Mouse (Mus musculus) heart, postnatal 36 days (tissue): ENCODE data around the gene Mapk8ip2. TPM values are rescaled to one million over a fixed set of nuclear protein-coding genes. Genes with fewer than 3 reads are reported as not detected.
A peak's percentile ranks its signal among the peaks of the same experiment; 100 is the strongest.
"Not testable (repeated sequence)": the region's sequence is repeated elsewhere in the genome, so short reads cannot be mapped to it uniquely, and the experiment has no call there.

ENCODE experiments used
- DNase-seq, 2 experiments: peaks; one replicate each; pipeline ENCODE4 v3.0.0; 2021 to 2022
- intact Hi-C: fragments of 180-260 bp; cut with DNase I; formaldehyde crosslinking; loops from one replicate; pipeline ENCODE4 v1.15.1; 2025
- total RNA-seq, 2 experiments: library from RNA; stranded (reverse); gene quantifications; 2 replicates each; pipeline ENCODE4 v1.2.3; 2021

Mapk8ip2 gene
- under 1 TPM; 0.05 to 0.33 TPM for total RNA-seq

DNA sequence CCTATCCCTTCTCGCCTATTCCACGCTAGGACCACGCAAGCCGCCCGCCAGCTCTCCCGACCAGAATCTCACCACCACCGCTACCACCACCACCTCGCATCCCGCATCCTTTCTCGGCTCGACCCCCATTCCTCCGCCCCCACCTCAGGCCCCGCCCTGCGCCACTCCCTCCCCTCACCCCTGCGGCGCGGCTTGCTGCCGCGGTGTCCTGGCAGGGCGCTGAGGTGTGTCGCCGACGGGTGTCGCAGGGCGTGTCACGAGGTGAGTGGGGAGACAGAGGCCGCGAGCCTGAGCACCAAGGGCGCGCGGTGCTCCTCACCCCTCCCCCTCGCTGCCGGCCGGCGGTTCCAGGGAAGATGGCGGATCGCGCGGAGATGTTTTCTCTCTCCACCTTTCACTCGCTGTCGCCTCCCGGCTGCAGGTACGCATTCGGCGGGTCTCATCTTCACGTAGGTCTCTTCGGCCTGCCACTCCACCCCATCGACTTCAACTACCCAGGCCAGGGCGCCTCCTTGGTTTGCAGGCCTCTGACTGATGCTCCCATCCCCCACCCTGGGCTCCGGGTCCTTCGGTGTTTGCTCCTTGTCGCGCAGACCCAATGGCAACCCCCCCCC is at the start of gene Mapk8ip2:
TSS of gene Mapk8ip2 (plus strand) at position 49 of the 614 bp plus-strand sequence.
- intact Hi-C loops, result no loop called here
- DNase-seq, result no peak

- no peak for DNase-seq
- intact Hi-C loops, result no loop called here
Measured at GRCm38 (mm10) chr15:89404831-89405623, 48.7 kb upstream of the Mapk8ip2 start.

DNA sequence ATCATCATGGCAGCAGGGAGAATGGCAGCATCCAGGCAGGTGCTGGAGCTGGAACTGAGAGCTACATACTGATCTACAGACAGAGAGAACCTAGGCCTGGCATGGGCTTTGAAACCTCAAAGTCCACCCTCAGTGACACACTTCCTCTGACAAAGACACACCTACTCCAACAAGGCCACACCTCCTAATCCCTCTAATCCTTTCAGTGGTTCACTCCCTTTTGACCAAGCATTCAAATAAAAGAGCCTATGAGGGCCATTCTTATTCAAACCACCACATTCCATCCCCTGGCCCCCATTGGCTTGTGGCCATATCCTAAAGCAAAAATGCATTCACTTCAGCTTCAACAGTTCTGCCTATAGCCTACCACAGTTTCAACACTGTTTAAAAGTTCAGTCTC is 47.0 kb upstream of the Mapk8ip2 start:
- DNase-seq, result no peak
- intact Hi-C loops, result no loop called here

DNA sequence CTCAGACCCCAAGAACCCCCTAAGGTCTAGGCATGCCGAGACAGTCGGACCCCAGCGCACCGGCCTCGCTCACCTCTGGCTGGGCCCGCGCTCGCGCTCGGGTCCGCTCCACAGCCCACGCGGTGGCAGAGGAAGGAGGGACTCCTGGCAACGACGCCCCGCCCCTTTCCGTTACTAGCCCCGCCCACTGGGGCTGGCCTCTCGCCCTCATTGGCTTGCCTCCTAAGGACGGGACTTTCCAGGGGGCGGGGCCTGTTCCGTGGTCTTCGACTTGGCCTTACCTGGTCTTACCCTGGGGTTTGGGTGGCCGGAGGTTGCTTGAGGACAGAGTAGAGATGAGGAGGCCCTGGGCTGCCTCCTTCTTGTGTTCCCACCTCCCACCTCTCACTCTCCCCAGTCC is 43.6 kb upstream of the Mapk8ip2 start, which contains the start of gene Syce3:
TSS of gene Syce3 (minus strand) at position 386 of the 400 bp plus-strand sequence.
- DNase-seq, result no peak
- intact Hi-C loops, result no loop called here

GRCm38 (mm10) chr15:89415282-89415681 is 38.4 kb upstream of the Mapk8ip2 start:
- peak in 1 of 2 experiments; percentile 32 for DNase-seq

GRCm38 (mm10) chr15:89421938-89422337 is 31.8 kb upstream of the Mapk8ip2 start:
- DNase-seq, result no peak
- intact Hi-C loops, result no loop called here

More at GRCm38 (mm10) chr15:89415282-89415681, 38.4 kb upstream of the Mapk8ip2 start:
- intact Hi-C loops, result no loop called here

GRCm38 (mm10) chr15:89424621-89425020 is 29.1 kb upstream of the Mapk8ip2 start:
- intact Hi-C loops, result loop anchor here (5.0 kb wide), 1 partner anchor 67 kb away; the partner anchor contains the start of genes Lmf2 and Ncaph2

DNA sequence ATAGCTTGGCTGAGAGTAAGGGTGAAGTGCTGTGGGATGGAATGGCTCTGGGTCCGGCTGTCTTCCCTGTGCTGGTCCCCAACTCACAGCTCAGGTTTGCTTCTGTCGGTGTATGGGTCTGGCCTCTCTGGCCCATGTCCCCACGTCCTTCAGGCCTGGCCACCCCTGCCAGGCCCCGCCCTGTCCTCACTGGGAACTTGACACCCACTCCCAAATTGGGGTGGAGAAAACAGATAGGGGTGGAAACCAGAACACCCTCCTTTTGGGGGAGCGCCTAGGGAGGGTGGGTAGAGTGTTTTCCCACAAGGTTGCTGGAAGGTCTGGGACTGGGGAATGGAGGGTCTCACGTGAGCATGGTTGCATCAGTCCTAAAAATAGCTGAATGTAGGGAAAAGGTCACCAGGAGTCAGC is 28.0 kb upstream of the Mapk8ip2 start, which contains the start of gene Cpt1b:
TSS of gene Cpt1b (minus strand) at position 153 of the 411 bp plus-strand sequence.
- intact Hi-C loops, result loop anchor here (5.0 kb wide), 1 partner anchor 68 kb away; the partner anchor contains the start of genes Lmf2 and Ncaph2
- peak; percentile 56 to 66 for DNase-seq

More at GRCm38 (mm10) chr15:89424621-89425020, 29.1 kb upstream of the Mapk8ip2 start:
- DNase-seq, result no peak

- peak; percentile 39 to 41 for DNase-seq
Measured at GRCm38 (mm10) chr15:89426716-89427115, 27.0 kb upstream of the Mapk8ip2 start.

GRCm38 (mm10) chr15:89428136-89428790 is 25.4 kb upstream of the Mapk8ip2 start:
- peak in 1 of 2 experiments; percentile 26 for DNase-seq
- intact Hi-C loops, result loop anchor here (2.0 to 5.0 kb wide), 2 partner anchors 53 to 71 kb away; partner anchors contain the start of genes Lmf2 and Ncaph2

More at GRCm38 (mm10) chr15:89426716-89427115, 27.0 kb upstream of the Mapk8ip2 start:
- intact Hi-C loops, result loop anchor here (5.0 kb wide), 1 partner anchor 69 kb away; the partner anchor contains the start of genes Lmf2 and Ncaph2

- intact Hi-C loops, result loop anchor here (2.0 to 5.0 kb wide), 2 partner anchors 54 to 72 kb away; partner anchors contain the start of genes Lmf2 and Ncaph2
- DNase-seq, result no peak
Measured at GRCm38 (mm10) chr15:89428821-89429351, 24.8 kb upstream of the Mapk8ip2 start.

DNA sequence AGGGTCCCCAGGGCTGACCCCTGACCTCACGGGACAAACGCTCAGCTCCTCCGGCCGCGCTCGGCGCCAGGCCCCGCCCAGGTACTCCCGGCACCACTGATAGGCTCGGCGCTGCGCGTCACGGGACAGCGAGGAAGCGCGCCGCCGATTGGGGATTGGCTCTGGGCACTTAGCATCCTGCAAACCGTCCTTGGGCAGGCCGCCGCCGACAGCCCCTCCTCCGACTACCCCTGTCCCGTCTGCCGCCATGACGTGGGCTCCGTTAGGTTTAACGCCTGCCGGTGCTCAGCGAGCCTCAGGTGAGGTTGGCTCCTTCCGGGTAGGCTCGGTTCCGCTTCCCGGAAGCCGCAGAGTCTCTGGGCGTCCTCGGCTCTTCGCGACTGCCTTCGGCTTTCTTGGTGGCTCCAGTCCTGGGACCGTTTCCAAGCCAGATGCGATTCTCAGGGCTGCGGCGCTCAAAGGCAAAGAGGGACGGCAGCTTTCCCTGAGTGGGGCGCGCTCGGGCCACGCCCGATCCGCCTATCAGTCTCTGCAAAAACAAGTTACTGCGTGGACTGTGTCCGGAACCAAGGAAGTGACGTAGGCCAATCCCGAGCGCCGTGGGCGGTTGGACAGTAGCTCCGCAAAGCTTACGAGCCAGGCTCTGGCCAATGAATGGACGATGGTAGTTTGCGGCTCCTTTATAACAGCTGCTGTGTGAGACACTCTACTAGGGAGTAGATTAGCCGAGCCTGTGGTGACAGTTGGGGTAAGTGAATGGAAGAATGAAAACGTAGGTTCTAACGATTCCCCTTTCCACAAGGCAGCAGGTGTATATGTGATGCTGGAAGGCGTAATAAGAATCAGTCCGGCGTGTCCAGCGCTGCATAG is 24.1 kb upstream of the Mapk8ip2 start, which contains the start of the genes C730034F03Rik, Gm44502 and Chkb:
TSS of gene C730034F03Rik (plus strand) at position 238 of the 870 bp plus-strand sequence.
TSS of gene Gm44502 (minus strand) at position 345 of the 870 bp plus-strand sequence.
TSS of gene Chkb (minus strand) at position 557 of the 870 bp plus-strand sequence.
- DNase-seq, result peak; percentile 88 to 91
- intact Hi-C loops, result loop anchor here (2.0 to 5.0 kb wide), 3 partner anchors 39 to 72 kb away; partner anchors contain the start of genes Lmf2 and Ncaph2

DNA sequence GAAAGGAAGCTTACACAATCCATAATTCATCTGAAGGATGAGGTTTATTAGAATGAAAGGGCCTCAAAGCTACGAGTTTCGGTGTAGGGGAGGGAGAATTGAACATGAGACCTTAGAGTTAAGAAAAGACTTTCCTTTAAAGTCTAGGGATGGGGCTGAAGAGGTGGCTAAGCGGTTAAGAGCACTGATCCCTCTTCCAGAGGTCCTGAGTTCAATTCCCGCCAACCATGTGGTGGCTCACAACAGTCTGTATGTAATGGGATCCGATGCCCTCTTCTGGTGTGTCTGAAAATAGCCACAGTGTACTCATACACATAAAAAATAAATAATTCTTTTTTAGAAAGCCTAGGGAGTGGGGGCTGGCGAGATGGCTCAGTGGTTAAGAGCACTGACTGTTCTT is 23.4 kb upstream of the Mapk8ip2 start:
- intact Hi-C loops, result loop anchor here (2.0 kb wide), 1 partner anchor 38 kb away; no protein-coding TSS in a partner anchor
- no peak for DNase-seq

- intact Hi-C loops, result loop anchor here (2.0 kb wide), 1 partner anchor 38 kb away; no protein-coding TSS in a partner anchor
- not testable (repeated sequence) for DNase-seq
Measured at GRCm38 (mm10) chr15:89430771-89431170, 22.9 kb upstream of the Mapk8ip2 start.

- intact Hi-C loops, result loop anchor here (2.0 kb wide), 1 partner anchor 38 kb away; no protein-coding TSS in a partner anchor
- no peak for DNase-seq
Measured at GRCm38 (mm10) chr15:89431271-89431670, 22.4 kb upstream of the Mapk8ip2 start.

- DNase-seq, result no peak
- intact Hi-C loops, result loop anchor here (2.0 kb wide), 1 partner anchor 37 kb away; no protein-coding TSS in a partner anchor
Measured at GRCm38 (mm10) chr15:89431806-89432205, 21.9 kb upstream of the Mapk8ip2 start.

GRCm38 (mm10) chr15:89432946-89433345 is 20.8 kb upstream of the Mapk8ip2 start:
- intact Hi-C loops, result no loop called here

DNA sequence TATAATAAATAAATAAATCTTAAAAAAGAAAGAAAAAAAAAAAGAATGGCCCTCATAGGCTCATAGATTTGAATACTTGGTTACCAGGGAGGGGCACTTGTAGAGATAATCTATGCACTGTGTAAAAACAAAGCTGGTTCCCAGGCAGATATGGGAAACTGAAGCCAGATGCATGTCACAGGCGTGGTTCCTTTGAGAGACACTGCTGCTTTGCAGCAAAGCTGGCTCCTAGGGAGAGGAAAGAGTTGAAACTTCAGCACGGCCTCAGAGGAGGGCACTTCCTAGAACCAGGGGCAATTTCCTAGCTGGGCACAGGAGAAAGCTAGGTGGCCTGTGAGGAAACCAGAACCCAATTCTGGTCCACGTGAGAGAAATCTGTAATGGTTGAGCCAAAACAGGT is 19.6 kb upstream of the Mapk8ip2 start:
- intact Hi-C loops, result no loop called here
- DNase-seq, result no peak

More at GRCm38 (mm10) chr15:89432946-89433345, 20.8 kb upstream of the Mapk8ip2 start:
- DNase-seq, result no peak
